Mouse (Mus musculus) erythroblast, embryonic 14.5 days (primary cell): ENCODE data around the gene Gpr182. TPM values are rescaled to one million over a fixed set of nuclear protein-coding genes. Genes with fewer than 3 reads are reported as not detected.

ENCODE experiments used
- H3K27me3 ChIP-seq: 2 replicates; pipeline ENCODE4 v1.6.1; 2012; ENCODE audit warnings: inconsistent platforms; ENCODE audit not compliant: control insufficient read depth
- H3K36me3 ChIP-seq: 2 replicates; pipeline ENCODE4 v1.6.1; 2012; ENCODE audit warnings: mild to moderate bottlenecking, inconsistent platforms; ENCODE audit not compliant: control insufficient read depth
- H3K4me1 ChIP-seq: 2 replicates; pipeline ENCODE4 v1.6.1; 2012; ENCODE audit warnings: inconsistent platforms; ENCODE audit not compliant: control insufficient read depth
- H3K4me3 ChIP-seq: replicated peaks from 2 replicates; pipeline ENCODE3; 2012; ENCODE audit warnings: moderate library complexity, mild to moderate bottlenecking, inconsistent platforms
- H3K9me3 ChIP-seq: 2 replicates; pipeline ENCODE4 v1.6.1; 2012; ENCODE audit warnings: low read length, inconsistent platforms, mixed read lengths; ENCODE audit not compliant: control insufficient read depth
- GATA1 ChIP-seq: IDR thresholded peaks from 2 replicates; pipeline ENCODE4 v1.6.1; 2012; ENCODE audit warnings: low read length, inconsistent platforms, mixed read lengths
- TAL1 ChIP-seq: IDR thresholded peaks from 3 replicates; pipeline ENCODE4 v1.6.1; 2012; ENCODE audit warnings: low read length, inconsistent platforms, mixed read lengths
- polyA plus RNA-seq: library from polyadenylated mRNA; stranded (reverse); fragments of >175 nt; gene quantifications from 2 replicates; pipeline ENCODE4 v1.2.3, GENCODE M21; 2012

The Gpr182 gene
- polyA plus RNA-seq, 1 experiment = 0.12 TPM

- Histone ChIP-seq H3K4me3 (no peak overlapping the region), H3K27me3 (peaks cover 10% of the 10 kb centered on the region; the same call in 1 of the 2 replicates), H3K9me3 (no peaks in the 10 kb centered on the region), H3K4me1 (peaks cover 6% of the 10 kb centered on the region), H3K36me3 (no peaks in the 10 kb centered on the region)
- TF ChIP-seq GATA1 (no peak), TAL1 (no peak)
These were observed 45.7 kb downstream of the Gpr182 start for GRCm38 (mm10) chr10:127705783-127706182.

GRCm38 (mm10) chr10:127704766-127705220, 46.7 kb downstream of the Gpr182 start, which contains the start of gene Myo1a:
Myo1a (plus strand) TSS chr10:127705170.
- H3K4me1 ChIP-seq = peaks cover 6% of the 10 kb centered on the region
- no peaks in the 10 kb centered on the region for H3K9me3 ChIP-seq
- peaks cover 5% of the 10 kb centered on the region for H3K36me3 ChIP-seq
- no peak within 1 kb of the TSS for H3K4me3 ChIP-seq
- TF ChIP-seq TAL1 (no peak), GATA1 (no peak)
- H3K27me3 ChIP-seq = peaks cover 7% of the 10 kb centered on the region; the same call in 1 of the 2 replicates

GRCm38 (mm10) chr10:127704293-127704692, 47.2 kb downstream of the Gpr182 start:
- H3K4me1 ChIP-seq = peaks cover 6% of the 10 kb centered on the region
- H3K36me3 ChIP-seq = peaks cover 10% of the 10 kb centered on the region
- peaks cover 7% of the 10 kb centered on the region; the same call in 1 of the 2 replicates for H3K27me3 ChIP-seq
- no peak overlapping the region for H3K4me3 ChIP-seq
- TF ChIP-seq GATA1 = no peak
- TF ChIP-seq TAL1 = no peak
- no peaks in the 10 kb centered on the region for H3K9me3 ChIP-seq

GRCm38 (mm10) chr10:127703299-127703698, 48.2 kb downstream of the Gpr182 start:
- TF ChIP-seq GATA1 = no peak
- no peak for TF ChIP-seq TAL1
- no peak overlapping the region for H3K4me3 ChIP-seq
- peaks cover 6% of the 10 kb centered on the region for H3K4me1 ChIP-seq
- peaks cover 5% of the 10 kb centered on the region; the same call in 1 of the 2 replicates for H3K27me3 ChIP-seq
- no peaks in the 10 kb centered on the region for H3K9me3 ChIP-seq
- peaks cover 20% of the 10 kb centered on the region for H3K36me3 ChIP-seq

GRCm38 (mm10) chr10:127698966-127699365, 52.6 kb downstream of the Gpr182 start:
- TF ChIP-seq GATA1 (no peak), TAL1 (no peak)
- Histone ChIP-seq H3K36me3 (peaks cover 61% of the 10 kb centered on the region), H3K27me3 (no peaks in the 10 kb centered on the region), H3K9me3 (no peaks in the 10 kb centered on the region), H3K4me3 (no peak overlapping the region), H3K4me1 (peaks cover 18% of the 10 kb centered on the region)

Other genes with a start within 250 kb of the Gpr182 start
- 1.1 and 2.6 TPM in 2 replicates for gene Ndufa4l2, start 236.8 kb downstream of the Gpr182 start, polyA plus RNA-seq
- 27.8 and 31.8 TPM in 2 replicates for gene Shmt2, start 229.3 kb downstream of the Gpr182 start, polyA plus RNA-seq
- not detected in 2 replicates for gene Nxph4, start 217.2 kb downstream of the Gpr182 start, polyA plus RNA-seq
- gene Lrp1, start 130.6 kb downstream of the Gpr182 start, polyA plus RNA-seq = 2.1 and 2.3 TPM in 2 replicates
- gene Stat6, start 108.7 kb downstream of the Gpr182 start, polyA plus RNA-seq = 1.2 and 2.1 TPM in 2 replicates
- 0.04 and 0.14 TPM in 2 replicates for gene Nemp1, start 84.8 kb downstream of the Gpr182 start, polyA plus RNA-seq
- 0.03 and 0.08 TPM in 2 replicates for gene Nab2, start 83.2 kb downstream of the Gpr182 start, polyA plus RNA-seq
- gene Myo1a, start 46.6 kb downstream of the Gpr182 start, polyA plus RNA-seq = 0.02 TPM in 1 of 2 replicates, not detected in the other
- gene Tac2, start 27.3 kb downstream of the Gpr182 start, polyA plus RNA-seq = 7.2 and 9.6 TPM in 2 replicates
- gene Zbtb39, start 12.2 kb downstream of the Gpr182 start, polyA plus RNA-seq = 0.02 and 0.03 TPM in 2 replicates
- gene Rdh1, start 8.0 kb upstream of the Gpr182 start, polyA plus RNA-seq = not detected in 2 replicates
- gene Rdh16f1, start 8.1 kb upstream of the Gpr182 start, polyA plus RNA-seq = not detected in 2 replicates
- not detected in 2 replicates for gene Rdh9, start 24.7 kb upstream of the Gpr182 start, polyA plus RNA-seq
- not detected in 2 replicates for gene Rdh16, start 49.4 kb upstream of the Gpr182 start, polyA plus RNA-seq
- gene Rdh19, start 98.2 kb upstream of the Gpr182 start, polyA plus RNA-seq = not detected in 2 replicates
- not detected in 2 replicates for gene Rdh16f2, start 114.7 kb upstream of the Gpr182 start, polyA plus RNA-seq
- gene Rdh7, start 137.1 kb upstream of the Gpr182 start, polyA plus RNA-seq = not detected in 2 replicates
- not detected in 2 replicates for gene Sdr9c7, start 146.8 kb upstream of the Gpr182 start, polyA plus RNA-seq